Mouse (Mus musculus) ES-E14 (cell line): ENCODE results near the gene Opalin. TPM values are rescaled to one million over a fixed set of nuclear protein-coding genes. Genes with fewer than 3 reads are reported as not detected.

Experiments used
- DNase-seq: peaks from one replicate; pipeline ENCODE4 v3.0.0-alpha.2; 2013; ENCODE audit warnings: low read depth, low spot score
- H3K27ac ChIP-seq: 2 replicates; pipeline ENCODE4 v1.5.1; 2012; ENCODE audit warnings: low read depth, mild to moderate bottlenecking, low read length, moderate library complexity, mixed read lengths; ENCODE audit not compliant: poor library complexity, insufficient read depth, severe bottlenecking
- H3K36me3 ChIP-seq: 2 replicates; pipeline ENCODE4 v1.6.1; 2012; ENCODE audit warnings: mild to moderate bottlenecking, low read length, moderate library complexity, mixed read lengths; ENCODE audit not compliant: control insufficient read depth, poor library complexity, insufficient read depth, severe bottlenecking
- H3K4me1 ChIP-seq, 2 experiments: fragments of 150-350 bp in 1 of 2; sonication (generic) in 1 of 2; 2 replicates each; pipeline ENCODE4 v1.6.1; 2012; ENCODE audit warnings: low read length in 2 of 2, mild to moderate bottlenecking in 1 of 2, mixed read lengths in 1 of 2; ENCODE audit not compliant: control insufficient read depth in 2 of 2, insufficient read depth in 2 of 2, poor library complexity in 1 of 2
- H3K4me3 ChIP-seq, 2 experiments: fragments of 150-350 bp in 1 of 2; sonication (generic) in 1 of 2; 2 replicates each; pipeline ENCODE4 v1.5.1; 2012; ENCODE audit warnings: low read length in 2 of 2, low read depth in 1 of 2, mild to moderate bottlenecking in 1 of 2, mixed read lengths in 1 of 2; ENCODE audit not compliant: insufficient read depth in 1 of 2, poor library complexity in 1 of 2, severe bottlenecking in 1 of 2
- H3K9ac ChIP-seq: 2 replicates; pipeline ENCODE4 v1.6.1; 2012; ENCODE audit warnings: low read depth, mild to moderate bottlenecking, low read length, mixed read lengths; ENCODE audit not compliant: poor library complexity, insufficient read depth, severe bottlenecking
- H3K9me3 ChIP-seq: fragments of 150-350 bp; sonication (generic); 2 replicates; pipeline ENCODE4 v1.6.1; 2012; ENCODE audit warnings: low read depth, mild to moderate bottlenecking, low read length; ENCODE audit not compliant: control insufficient read depth, insufficient read depth
- CHD2 ChIP-seq: IDR thresholded peaks from 2 replicates; pipeline ENCODE4 v1.6.1; 2014; ENCODE audit warnings: mild to moderate bottlenecking, low read depth, low read length, inconsistent platforms
- HCFC1 ChIP-seq: IDR thresholded peaks from 2 replicates; pipeline ENCODE4 v1.6.1; 2012; ENCODE audit warnings: low read length, inconsistent platforms, borderline replicate concordance; ENCODE audit not compliant: insufficient read depth
- MAFK ChIP-seq: IDR thresholded peaks from 2 replicates; pipeline ENCODE4 v1.6.1; 2014; ENCODE audit warnings: mild to moderate bottlenecking, low read depth, low read length, inconsistent platforms; ENCODE audit not compliant: insufficient read depth
- ZC3H11A ChIP-seq: IDR thresholded peaks from 2 replicates; pipeline ENCODE4 v1.6.1; 2012; ENCODE audit warnings: low read depth, mild to moderate bottlenecking, inconsistent platforms, low read length, borderline replicate concordance
- ZNF384 ChIP-seq: IDR thresholded peaks from 2 replicates; pipeline ENCODE4 v1.6.1; 2012; ENCODE audit warnings: low read depth, low read length, inconsistent platforms
- in situ Hi-C, 2 experiments: fragments of 600-800 bp; cut with MboI; formaldehyde crosslinking; loops; one replicate each; pipeline ENCODE4 v1.15.1; 2025; ENCODE audit warnings: low sequenced_read_pairs in 2 of 2, inconsistent platforms in 1 of 2; ENCODE audit not compliant: unreplicated experiment in 2 of 2
- total RNA-seq: library from RNA; depleted of rRNA; stranded (reverse); fragments of 300-350 nt; gene quantifications from 2 replicates; pipeline ENCODE4 v1.2.3, GENCODE M21; 2012

Gene Opalin
- total RNA-seq, 1 experiment, result not detected

GRCm38 (mm10) chr19:41027601-41028000 is 49.3 kb downstream of the Opalin start:
- TF ChIP-seq ZC3H11A (no peak), CHD2 (no peak), ZNF384 (no peak), HCFC1 (no peak)
- no peaks in the 10 kb centered on the region for H3K4me1 ChIP-seq
- no peaks in the 10 kb centered on the region for H3K9me3 ChIP-seq
- no peak overlapping the region for H3K9ac ChIP-seq
- no peak overlapping the region for H3K27ac ChIP-seq
- no peaks in the 10 kb centered on the region for H3K36me3 ChIP-seq
- in situ Hi-C loops, result loop anchor here (25.0 kb wide), 1 partner anchor 265 kb away; no protein-coding TSS in a partner anchor
- no peak overlapping the region for H3K4me3 ChIP-seq
- DNase-seq, result no peak

GRCm38 (mm10) chr19:41027024-41027423 is 49.9 kb downstream of the Opalin start:
- no peaks in the 10 kb centered on the region for H3K9me3 ChIP-seq
- H3K4me3 ChIP-seq, result no peak overlapping the region
- H3K4me1 ChIP-seq, result no peaks in the 10 kb centered on the region
- H3K27ac ChIP-seq, result no peak overlapping the region
- H3K36me3 ChIP-seq, result no peaks in the 10 kb centered on the region
- TF ChIP-seq ZC3H11A (no peak), ZNF384 (no peak), MAFK (no peak), CHD2 (no peak), HCFC1 (no peak)
- no peak for DNase-seq
- in situ Hi-C loops, result loop anchor here (25.0 kb wide), 1 partner anchor 265 kb away; no protein-coding TSS in a partner anchor
- H3K9ac ChIP-seq, result no peak overlapping the region

- Histone ChIP-seq H3K27ac (no peak overlapping the region), H3K9me3 (no peaks in the 10 kb centered on the region), H3K9ac (no peak overlapping the region), H3K4me1 (no peaks in the 10 kb centered on the region), H3K36me3 (no peaks in the 10 kb centered on the region), H3K4me3 (no peak overlapping the region)
- in situ Hi-C loops, result loop anchor here (25.0 kb wide), 1 partner anchor 264 kb away; no protein-coding TSS in a partner anchor
- TF ChIP-seq ZC3H11A (no peak), CHD2 (no peak), HCFC1 (no peak), ZNF384 (no peak), MAFK (no peak)
- no peak for DNase-seq
Observed at GRCm38 (mm10) chr19:41026551-41026950, 50.4 kb downstream of the Opalin start.

GRCm38 (mm10) chr19:41022244-41022643 is 54.7 kb downstream of the Opalin start:
- TF ChIP-seq CHD2 (no peak), ZC3H11A (no peak), MAFK (no peak), ZNF384 (no peak), HCFC1 (no peak)
- no peak overlapping the region for H3K4me3 ChIP-seq
- H3K9ac ChIP-seq, result no peak overlapping the region
- no peaks in the 10 kb centered on the region for H3K36me3 ChIP-seq
- in situ Hi-C loops, result no loop called here
- no peaks in the 10 kb centered on the region for H3K9me3 ChIP-seq
- no peak for DNase-seq
- no peaks in the 10 kb centered on the region for H3K4me1 ChIP-seq
- no peak overlapping the region for H3K27ac ChIP-seq

- in situ Hi-C loops, result no loop called here
- Histone ChIP-seq H3K9ac (no peak overlapping the region), H3K9me3 (no peaks in the 10 kb centered on the region), H3K4me3 (no peak overlapping the region), H3K27ac (no peak overlapping the region), H3K4me1 (peaks cover 0 to 3% of the 10 kb centered on the region in 2 experiments; a peak in 1 of 4 replicates), H3K36me3 (no peaks in the 10 kb centered on the region)
- no peak for DNase-seq
- TF ChIP-seq CHD2, result no peak
- TF ChIP-seq ZNF384, result no peak
- no peak for TF ChIP-seq HCFC1
- no peak for TF ChIP-seq MAFK
- TF ChIP-seq ZC3H11A, result no peak
Observed at GRCm38 (mm10) chr19:41020537-41020936, 56.4 kb downstream of the Opalin start.
